Mouse (Mus musculus) gastrocnemius, adult 8-10 months (tissue): ENCODE results near the gene Shpk. TPM values are rescaled to one million over a fixed set of nuclear protein-coding genes. Genes with fewer than 3 reads are reported as not detected.

Source experiments
- DNase-seq, 2 experiments: peaks; one replicate each; pipeline ENCODE4 v3.0.0; 2022; ENCODE audit warnings: low spot score in 2 of 2
- total RNA-seq, 4 experiments: library from RNA; stranded (reverse); gene quantifications; 2 replicates each; pipeline ENCODE4 v1.2.4; 2022

Gene Shpk
- total RNA-seq, 4 experiments from 2014 or later = 0.29 to 1.1 (median 0.71) TPM

- no peak for DNase-seq
Measured at GRCm38 (mm10) chr11:73199879-73200278, 619 bp downstream of the Shpk start.

GRCm38 (mm10) chr11:73201021-73201420 lies 1.8 kb downstream of the Shpk start:
- no peak for DNase-seq

- DNase-seq = no peak
Measured at GRCm38 (mm10) chr11:73201597-73201996, 2.3 kb downstream of the Shpk start.

GRCm38 (mm10) chr11:73203895-73204294 lies 4.6 kb downstream of the Shpk start:
- DNase-seq = no peak

- no peak for DNase-seq
Measured at GRCm38 (mm10) chr11:73205194-73205593, 5.9 kb downstream of the Shpk start.

GRCm38 (mm10) chr11:73207621-73208020 lies 8.4 kb downstream of the Shpk start:
- DNase-seq = no peak

GRCm38 (mm10) chr11:73213956-73214355 lies 14.7 kb downstream of the Shpk start:
- DNase-seq = no peak

- no peak for DNase-seq
Measured at GRCm38 (mm10) chr11:73219671-73220070, 20.4 kb downstream of the Shpk start.

GRCm38 (mm10) chr11:73220651-73221050 lies 21.4 kb downstream of the Shpk start:
- DNase-seq = no peak

GRCm38 (mm10) chr11:73222846-73223245 lies 23.6 kb downstream of the Shpk start:
- no peak for DNase-seq

- DNase-seq = no peak
Measured at GRCm38 (mm10) chr11:73223966-73224365, 24.7 kb downstream of the Shpk start.

- no peak for DNase-seq
Measured at GRCm38 (mm10) chr11:73225856-73226255, 26.6 kb downstream of the Shpk start.

- DNase-seq = no peak
Measured at GRCm38 (mm10) chr11:73228881-73229280, 29.6 kb downstream of the Shpk start.

GRCm38 (mm10) chr11:73230081-73230480 lies 30.8 kb downstream of the Shpk start:
- no peak for DNase-seq

- DNase-seq = no peak
Measured at GRCm38 (mm10) chr11:73232513-73232912, 33.3 kb downstream of the Shpk start.

GRCm38 (mm10) chr11:73233992-73234391 lies 34.7 kb downstream of the Shpk start, which contains the start of gene Trpv1:
Gene Trpv1, plus strand, starts transcription at chr11:73234292.
- DNase-seq = no peak

GRCm38 (mm10) chr11:73235990-73236701 lies 36.9 kb downstream of the Shpk start:
- peak; percentile 49 to 68 for DNase-seq

GRCm38 (mm10) chr11:73236731-73237130 lies 37.5 kb downstream of the Shpk start:
- DNase-seq = no peak

- no peak for DNase-seq
Measured at GRCm38 (mm10) chr11:73242199-73242598, 42.9 kb downstream of the Shpk start.

GRCm38 (mm10) chr11:73242777-73243176 lies 43.5 kb downstream of the Shpk start:
- DNase-seq = no peak

- DNase-seq = no peak
Measured at GRCm38 (mm10) chr11:73257362-73257945, 58.2 kb downstream of the Shpk start.

- DNase-seq = no peak
Measured at GRCm38 (mm10) chr11:73258664-73259063, 59.4 kb downstream of the Shpk start.

GRCm38 (mm10) chr11:73260457-73260856 lies 61.2 kb downstream of the Shpk start:
- no peak for DNase-seq
